Mouse (Mus musculus) forebrain, embryonic 14.5 days (tissue): Measurements from ENCODE around the gene Ccdc173. TPM values are rescaled to one million over a fixed set of nuclear protein-coding genes. Genes with fewer than 3 reads are reported as not detected.
"Not testable (repeated sequence)": the region's sequence is repeated elsewhere in the genome, so short reads cannot be mapped to it uniquely, and the experiment has no call there.

Experiments
- ATAC-seq: fragments of 200-750 bp; cut with Nextera tagmentation; 2 replicates; pipeline ENCODE4 v1.8.0; 2017; ENCODE audit warnings: mild to moderate bottlenecking, moderate library complexity
- DNase-seq: peaks from one replicate; pipeline ENCODE4 v3.0.0-alpha.2; 2015; ENCODE audit warnings: low spot score
- H3K27ac ChIP-seq: fragments of 300-500 bp; sonication (generic); 2 replicates; pipeline ENCODE4 v1.5.1; 2014; ENCODE audit warnings: low read depth, mild to moderate bottlenecking, control low read depth, low read length, moderate library complexity
- H3K27me3 ChIP-seq: fragments of 300-500 bp; sonication (generic); replicated peaks from 2 replicates; pipeline ENCODE4 v1.6.1; 2014; ENCODE audit warnings: low read length, control low read depth, mixed read lengths; ENCODE audit not compliant: control insufficient read depth, insufficient read depth
- H3K36me3 ChIP-seq: fragments of 300-500 bp; sonication (generic); 2 replicates; pipeline ENCODE4 v1.6.1; 2014; ENCODE audit warnings: low read length, control low read depth; ENCODE audit not compliant: control insufficient read depth, insufficient read depth
- H3K4me1 ChIP-seq: fragments of 300-500 bp; sonication (generic); 2 replicates; pipeline ENCODE4 v1.6.1; 2014; ENCODE audit warnings: antibody characterized with exemption, low read length, control low read depth; ENCODE audit not compliant: control insufficient read depth, insufficient read depth
- H3K4me2 ChIP-seq: fragments of 300-500 bp; sonication (generic); 2 replicates; pipeline ENCODE4 v1.6.1; 2014; ENCODE audit warnings: mild to moderate bottlenecking, control low read depth, low read length
- H3K4me3 ChIP-seq: fragments of 300-500 bp; sonication (generic); 2 replicates; pipeline ENCODE4 v1.5.1; 2014; ENCODE audit warnings: low read depth, low read length, control low read depth
- H3K9ac ChIP-seq: fragments of 300-500 bp; sonication (generic); 2 replicates; pipeline ENCODE4 v1.6.1; 2014; ENCODE audit warnings: mild to moderate bottlenecking, low read length, control low read depth, moderate library complexity
- H3K9me3 ChIP-seq: fragments of 300-500 bp; sonication (generic); replicated peaks from 2 replicates; pipeline ENCODE4 v1.6.1; 2016; ENCODE audit warnings: low read length, control low read depth, mixed read lengths; ENCODE audit not compliant: control insufficient read depth
- WGBS: fragments of 180-500 bp; shearing (Covaris S2); extraction: QIAGEN DNeasy Blood & Tissue Kit; methylation state at CpG from one replicate; pipeline ENCODE4 v1.1.7; 2014; 5-methylcytosine and 5-hydroxymethylcytosine counted together
- polyA plus RNA-seq: library from polyadenylated mRNA; unstranded; fragments of >200 nt; fragmentation: Nextera tagmentation; extraction: Ambion mirVana; gene quantifications from 2 replicates; pipeline ENCODE4 v1.2.1, GENCODE M21; 2014

The Ccdc173 gene
- polyA plus RNA-seq, 1 experiment from 2014 or later = 2.3 TPM

GRCm38 (mm10) chr2:69804663-69805062 lies 15.3 kb upstream of the Ccdc173 start:
- not testable (repeated sequence) for DNase-seq, H3K9ac ChIP-seq, H3K4me3 ChIP-seq, ATAC-seq, H3K4me2 ChIP-seq, H3K36me3 ChIP-seq, H3K4me1 ChIP-seq, H3K27ac ChIP-seq, H3K9me3 ChIP-seq, H3K27me3 ChIP-seq
- WGBS = 90% methylated on average over 7 of the region's 9 CpGs

- WGBS = 71% methylated on average over 8 of the region's 8 CpGs
- no peaks in the 10 kb centered on the region for H3K4me1 ChIP-seq
- H3K4me3 ChIP-seq = no peak overlapping the region
- no peak overlapping the region for H3K4me2 ChIP-seq
- H3K27ac ChIP-seq = no peak overlapping the region
- H3K9me3 ChIP-seq = no peaks in the 10 kb centered on the region
- no peaks in the 10 kb centered on the region for H3K36me3 ChIP-seq
- H3K27me3 ChIP-seq = no peaks in the 10 kb centered on the region
- ATAC-seq (no peak), DNase-seq (no peak)
- no peak overlapping the region for H3K9ac ChIP-seq
These were observed 14.4 kb upstream of the Ccdc173 start for GRCm38 (mm10) chr2:69803756-69804155.

DNA sequence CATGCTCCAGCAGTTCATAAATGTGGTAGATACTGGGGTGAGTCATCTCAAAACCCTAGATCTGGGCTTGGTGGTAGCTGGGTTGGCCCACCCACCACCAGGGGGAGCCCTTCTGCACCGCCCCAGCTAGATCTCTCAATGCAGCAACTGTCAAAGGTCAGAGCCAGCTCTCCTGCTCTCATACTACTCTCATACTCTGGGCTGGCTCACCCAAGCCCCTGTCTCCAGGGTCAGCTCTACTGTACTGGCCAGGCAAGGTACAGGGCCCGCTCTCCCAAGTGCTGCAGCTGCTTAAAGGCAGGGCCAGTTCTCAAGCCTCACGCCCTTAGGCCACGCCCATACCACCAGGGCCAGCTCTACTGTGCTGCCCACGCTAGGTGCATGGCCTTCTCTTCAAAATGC lies 13.5 kb upstream of the Ccdc173 start:
- WGBS = 57% methylated on average over 5 of the region's 5 CpGs
- Histone ChIP-seq H3K27me3 (no peaks in the 10 kb centered on the region), H3K9me3 (no peaks in the 10 kb centered on the region), H3K4me2 (no peak overlapping the region), H3K27ac (no peak overlapping the region), H3K4me1 (no peaks in the 10 kb centered on the region), H3K9ac (no peak overlapping the region), H3K4me3 (no peak overlapping the region), H3K36me3 (0 out of 2 replicates have a peak, but pooled peaks cover under 1% of the 10 kb centered on the region)
- DNase-seq (no peak), ATAC-seq (peak; percentile 37; the same call in 1 of the 2 replicates)

DNA sequence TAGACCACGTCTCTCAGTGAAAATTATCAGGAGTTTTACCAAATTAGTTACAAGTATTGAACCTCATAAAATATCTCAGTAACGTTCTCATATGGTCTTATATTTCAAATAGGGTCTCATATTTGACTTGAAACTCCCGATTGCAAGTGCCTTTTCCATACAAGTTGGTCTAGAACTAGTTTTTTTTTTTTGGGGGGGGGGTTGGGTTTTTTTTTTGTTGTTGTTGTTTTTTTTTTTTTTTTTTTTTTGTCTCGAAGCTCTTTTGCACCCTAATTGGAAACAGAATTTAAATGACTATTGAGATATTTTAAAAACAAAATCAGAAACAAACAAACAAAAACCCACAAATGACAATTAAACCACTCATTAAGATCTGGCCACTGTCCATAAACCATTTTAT lies 1.3 kb upstream of the Ccdc173 start:
- Histone ChIP-seq H3K27ac (no peak overlapping the region), H3K9ac (no peak overlapping the region), H3K9me3 (no peaks in the 10 kb centered on the region), H3K4me1 (no peaks in the 10 kb centered on the region), H3K4me2 (peak overlapping the region; percentile 87; the same call in 1 of the 2 replicates), H3K27me3 (no peaks in the 10 kb centered on the region), H3K4me3 (no peak overlapping the region), H3K36me3 (peaks cover 28% of the 10 kb centered on the region)
- WGBS = 78% methylated on average over 4 of the region's 4 CpGs
- ATAC-seq = no peak
- DNase-seq = no peak

GRCm38 (mm10) chr2:69790285-69790684 lies 910 bp upstream of the Ccdc173 start:
- ATAC-seq (peak; percentile 49), DNase-seq (peak; percentile 87)
- H3K27ac ChIP-seq = no peak overlapping the region
- no peaks in the 10 kb centered on the region for H3K27me3 ChIP-seq
- H3K4me3 ChIP-seq = peak overlapping the region; percentile 63
- WGBS = under 1% methylated on average over 10 of the region's 10 CpGs
- peak overlapping the region; percentile 87 for H3K4me2 ChIP-seq
- H3K36me3 ChIP-seq = peaks cover 23% of the 10 kb centered on the region
- no peaks in the 10 kb centered on the region for H3K9me3 ChIP-seq
- no peaks in the 10 kb centered on the region for H3K4me1 ChIP-seq
- H3K9ac ChIP-seq = peak overlapping the region; percentile 76

GRCm38 (mm10) chr2:69788974-69789373 lies 401 bp downstream of the Ccdc173 start:
- DNase-seq (peak; percentile 2), ATAC-seq (peak; percentile 31; the same call in 1 of the 2 replicates)
- H3K9ac ChIP-seq = peak overlapping the region; percentile 76
- H3K36me3 ChIP-seq = peaks cover 12% of the 10 kb centered on the region
- no peaks in the 10 kb centered on the region for H3K9me3 ChIP-seq
- peak overlapping the region; percentile 63 for H3K4me3 ChIP-seq
- H3K27ac ChIP-seq = peak overlapping the region; percentile 65
- no peaks in the 10 kb centered on the region for H3K27me3 ChIP-seq
- H3K4me2 ChIP-seq = peak overlapping the region; percentile 87
- WGBS = 28% methylated on average over 9 of the region's 9 CpGs
- H3K4me1 ChIP-seq = no peaks in the 10 kb centered on the region

GRCm38 (mm10) chr2:69778836-69779177 lies 10.6 kb downstream of the Ccdc173 start:
- Histone ChIP-seq H3K36me3 (peaks cover 13% of the 10 kb centered on the region; the same call in 1 of the 2 replicates), H3K4me2 (no peak overlapping the region), H3K4me1 (no peaks in the 10 kb centered on the region), H3K4me3 (no peak overlapping the region), H3K27me3 (no peaks in the 10 kb centered on the region), H3K9ac (no peak overlapping the region), H3K9me3 (no peaks in the 10 kb centered on the region), H3K27ac (no peak overlapping the region)
- ATAC-seq (no peak), DNase-seq (peak; percentile 21)
- WGBS = 47% methylated on average over 5 of the region's 5 CpGs

GRCm38 (mm10) chr2:69777985-69778835 lies 11.2 kb downstream of the Ccdc173 start:
- DNase-seq = no peak
- no peak overlapping the region for H3K4me2 ChIP-seq
- H3K4me3 ChIP-seq = no peak overlapping the region
- no peak for ATAC-seq
- H3K9ac ChIP-seq = no peak overlapping the region
- H3K27ac ChIP-seq = no peak overlapping the region
- H3K4me1 ChIP-seq = no peaks in the 10 kb centered on the region
- peaks cover 13% of the 10 kb centered on the region; the same call in 1 of the 2 replicates for H3K36me3 ChIP-seq
- no peaks in the 10 kb centered on the region for H3K27me3 ChIP-seq
- no peaks in the 10 kb centered on the region for H3K9me3 ChIP-seq
- 79% methylated on average over 7 of the region's 7 CpGs for WGBS

DNA sequence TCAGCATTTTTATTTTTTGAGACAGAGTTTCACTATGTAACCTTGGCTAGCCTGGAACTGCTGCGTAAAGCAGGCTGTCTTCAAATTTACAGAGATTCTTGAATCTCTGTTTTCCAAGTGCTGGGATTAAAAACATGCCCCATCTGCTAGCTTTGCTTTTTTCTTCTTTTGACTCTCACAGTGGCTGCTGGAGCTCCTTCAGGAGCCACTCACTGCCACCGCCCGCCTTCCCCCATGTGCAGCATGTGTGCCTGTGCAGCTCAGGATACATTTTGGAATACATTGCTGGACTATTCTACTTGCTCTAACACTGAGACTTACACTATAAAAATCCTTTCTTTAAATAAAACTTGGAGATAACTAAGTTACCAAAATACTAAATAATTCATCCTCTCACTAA lies 16.0 kb downstream of the Ccdc173 start:
- Histone ChIP-seq H3K4me1 (no peaks in the 10 kb centered on the region), H3K36me3 (peaks cover 13% of the 10 kb centered on the region; the same call in 1 of the 2 replicates), H3K9ac (no peak overlapping the region), H3K9me3 (no peaks in the 10 kb centered on the region), H3K27ac (no peak overlapping the region), H3K4me2 (no peak overlapping the region), H3K27me3 (no peaks in the 10 kb centered on the region), H3K4me3 (no peak overlapping the region)
- ATAC-seq (no peak), DNase-seq (no peak)
- 99% methylated on average over 3 of the region's 3 CpGs for WGBS
